Mouse (Mus musculus) heart, adult 9 months (tissue): ENCODE data around the gene Dpf1.

Source experiments
- DNase-seq, 2 experiments: peaks; one replicate each; pipeline ENCODE4 v3.0.0; 2022; ENCODE audit warnings: low spot score in 2 of 2

The Dpf1 gene

DNA sequence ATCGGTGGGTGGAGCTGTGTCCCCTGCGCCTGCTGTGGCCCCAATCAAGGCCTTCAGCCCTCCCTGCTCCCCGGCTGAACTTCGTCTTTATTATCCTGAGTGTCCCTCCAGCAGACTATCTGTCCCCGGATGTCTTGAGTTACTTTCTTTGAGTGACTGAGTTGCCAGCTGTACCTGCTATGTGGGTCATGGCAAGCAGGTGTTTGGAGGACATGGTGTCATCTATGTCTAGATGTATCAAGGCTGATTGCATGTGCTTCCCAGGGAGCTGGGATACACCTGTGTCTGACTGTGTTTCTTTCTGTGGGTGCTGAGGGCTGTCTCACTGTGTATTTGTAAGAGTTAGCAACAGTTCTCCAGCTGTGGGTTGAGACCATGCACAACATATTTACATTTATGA, 6.0 kb downstream of the Dpf1 start:
- no peak for DNase-seq

- DNase-seq, result no peak
Measured at GRCm38 (mm10) chr7:29313051-29313450, 9.3 kb downstream of the Dpf1 start.

- no peak for DNase-seq
Measured at GRCm38 (mm10) chr7:29313572-29314261, 10.0 kb downstream of the Dpf1 start.

GRCm38 (mm10) chr7:29314844-29315628, 11.3 kb downstream of the Dpf1 start:
- no peak for DNase-seq

GRCm38 (mm10) chr7:29316137-29316734, 12.5 kb downstream of the Dpf1 start:
- DNase-seq, result no peak

- no peak for DNase-seq
Measured at GRCm38 (mm10) chr7:29316976-29317375, 13.2 kb downstream of the Dpf1 start.

GRCm38 (mm10) chr7:29317558-29317957, 13.8 kb downstream of the Dpf1 start:
- DNase-seq, result no peak

GRCm38 (mm10) chr7:29318115-29318911, 14.6 kb downstream of the Dpf1 start:
- peak in 1 of 2 experiments; percentile 45 for DNase-seq

DNA sequence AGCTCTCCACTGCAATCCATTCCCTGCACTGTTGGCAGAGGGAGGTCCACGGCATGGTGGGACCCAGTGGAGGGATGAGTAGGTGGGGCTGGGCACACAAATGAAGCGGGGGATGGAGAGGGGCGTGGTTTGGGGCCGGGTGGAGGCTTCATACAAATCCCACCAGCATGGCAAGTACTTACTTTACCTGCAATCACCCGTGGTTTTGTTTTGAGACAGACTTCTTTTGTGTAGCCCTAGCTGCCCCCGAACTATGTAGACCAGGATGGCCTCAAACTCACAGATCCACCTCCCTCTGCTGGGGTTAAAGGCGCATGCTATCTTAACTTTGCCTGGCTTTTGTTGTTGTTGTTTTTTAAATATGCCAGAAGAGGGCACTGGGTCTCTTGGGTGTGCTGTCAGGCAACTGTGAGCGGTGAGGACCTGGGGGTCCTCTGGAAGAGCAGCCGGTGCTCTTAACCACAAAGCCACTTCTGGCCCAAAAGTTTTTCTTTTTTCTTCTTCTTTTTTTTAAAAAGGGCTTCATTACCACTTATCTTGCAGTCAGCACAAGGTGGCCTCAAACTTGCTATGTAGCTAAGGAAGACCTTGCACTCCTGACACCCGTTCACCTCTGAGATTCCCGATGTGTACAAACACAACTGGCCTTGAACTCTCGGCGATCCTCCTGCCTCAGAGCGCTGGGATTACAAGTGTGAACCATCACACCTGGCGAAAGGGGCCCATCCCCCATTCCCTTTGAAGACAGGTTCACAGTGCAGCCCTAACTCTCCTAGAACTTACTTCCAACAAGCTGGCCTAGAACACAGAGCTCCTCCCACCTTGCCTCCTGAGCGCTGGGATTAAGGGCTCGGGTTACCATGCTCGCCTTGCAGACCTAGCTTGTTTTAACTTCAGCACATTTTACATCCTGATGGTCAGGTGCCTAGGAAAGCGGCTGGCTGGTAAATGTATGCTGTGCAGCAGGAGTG, 15.9 kb downstream of the Dpf1 start:
- DNase-seq, result no peak

DNA sequence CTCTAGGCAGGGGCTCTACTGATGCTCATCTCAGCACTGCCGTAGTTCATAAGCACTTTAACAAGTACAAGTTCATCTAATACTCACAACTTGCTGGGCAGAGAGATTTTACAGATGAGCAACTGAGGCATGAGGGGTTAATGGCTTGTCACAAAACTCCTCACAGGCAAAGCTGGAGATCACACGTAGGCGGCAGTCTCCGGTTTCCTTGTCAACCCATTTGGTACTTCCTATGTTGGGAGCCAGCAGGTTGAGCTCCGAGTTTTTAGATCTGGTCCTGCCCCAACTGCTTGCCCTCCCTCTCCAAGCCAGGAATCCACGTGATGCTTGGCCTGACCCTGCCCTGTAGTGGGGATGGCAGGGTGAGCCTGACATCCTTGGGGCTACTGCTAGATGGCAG, 23.3 kb downstream of the Dpf1 start:
- no peak for DNase-seq

DNA sequence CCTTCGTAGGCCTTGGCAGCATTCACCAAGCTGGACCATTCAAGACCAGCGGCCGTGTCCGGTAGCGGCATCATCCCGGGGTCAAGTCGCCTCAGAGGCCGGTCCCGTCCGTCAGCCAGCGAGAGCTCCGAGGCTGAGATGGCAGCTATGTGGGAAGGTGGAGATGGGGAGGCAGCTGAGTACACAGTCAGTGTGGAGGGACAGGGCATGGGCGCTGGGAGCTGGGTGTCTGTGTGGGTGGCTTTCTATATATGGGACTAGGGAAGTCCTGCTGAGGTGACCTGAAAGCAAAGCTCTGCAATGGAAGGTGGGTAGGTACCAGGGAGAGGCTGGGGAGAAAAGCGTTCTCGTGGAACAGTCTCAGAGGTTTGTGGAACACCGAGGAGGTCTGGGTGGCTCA, 25.2 kb downstream of the Dpf1 start:
- DNase-seq, result no peak

- no peak for DNase-seq
Measured at GRCm38 (mm10) chr7:29334156-29334555, 30.4 kb downstream of the Dpf1 start.

- DNase-seq, result no peak
Measured at GRCm38 (mm10) chr7:29335276-29335675, 31.5 kb downstream of the Dpf1 start.

DNA sequence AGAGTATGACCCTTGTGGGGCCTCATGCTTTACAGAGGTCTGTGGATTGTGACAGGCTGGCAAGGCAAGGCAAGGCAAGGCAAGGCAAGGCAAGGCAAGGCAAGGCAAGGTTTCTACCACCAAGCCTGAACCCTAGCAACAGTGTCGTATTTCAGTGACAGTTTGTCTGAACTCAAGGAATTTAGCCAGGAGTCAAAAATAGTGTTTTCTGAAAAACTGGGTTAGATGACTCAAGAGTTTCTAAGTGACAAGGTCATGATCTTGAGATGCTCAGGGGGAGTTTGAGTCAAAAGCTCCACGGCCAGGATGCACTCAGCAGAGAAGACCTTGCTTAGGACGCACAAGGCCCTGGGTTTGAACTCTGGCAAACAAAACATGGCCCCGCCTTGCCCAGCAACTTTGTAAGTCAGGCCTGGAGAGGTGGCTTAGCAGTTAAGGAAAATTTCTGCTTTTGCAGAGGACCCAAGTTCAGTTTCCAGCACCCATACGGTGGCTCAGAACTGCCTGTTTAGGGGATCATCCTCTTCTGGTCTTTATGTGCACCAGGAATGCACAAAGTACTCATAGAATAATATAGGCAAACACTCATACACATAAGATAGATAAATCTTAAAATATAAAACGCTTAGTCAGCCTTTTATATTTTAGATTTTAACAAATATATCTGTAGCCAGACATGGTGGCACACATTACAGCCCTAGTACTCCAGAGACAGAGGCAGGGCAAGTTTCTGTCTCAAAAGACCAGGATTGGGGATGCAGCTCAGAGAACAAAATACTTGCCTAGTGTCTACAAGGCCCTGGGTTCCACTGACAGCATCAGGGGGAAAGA, 32.3 kb downstream of the Dpf1 start:
- DNase-seq, result no peak

- DNase-seq, result no peak
Measured at GRCm38 (mm10) chr7:29336795-29337319, 33.1 kb downstream of the Dpf1 start.

DNA sequence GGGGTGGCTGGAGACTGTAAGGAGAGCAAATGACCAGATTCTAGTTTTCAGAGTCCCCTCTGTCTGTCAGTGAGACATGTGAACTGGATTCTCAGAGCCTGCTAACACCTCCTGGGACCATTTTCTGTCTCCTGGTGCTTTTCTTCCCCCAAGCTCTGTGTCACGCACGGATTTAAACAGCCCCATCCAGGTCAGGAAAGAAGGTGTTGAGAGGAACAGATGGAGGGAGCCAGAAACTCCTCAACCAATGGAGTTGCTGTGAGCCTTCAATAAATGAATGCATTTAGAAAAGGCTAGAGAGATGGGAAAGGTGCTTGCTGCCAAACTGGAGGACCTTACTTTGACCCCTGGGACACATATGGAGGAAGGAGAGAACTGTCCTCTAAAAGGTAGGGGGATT, 34.0 kb downstream of the Dpf1 start:
- DNase-seq, result no peak

GRCm38 (mm10) chr7:29338351-29338919, 34.7 kb downstream of the Dpf1 start:
- no peak for DNase-seq

DNA sequence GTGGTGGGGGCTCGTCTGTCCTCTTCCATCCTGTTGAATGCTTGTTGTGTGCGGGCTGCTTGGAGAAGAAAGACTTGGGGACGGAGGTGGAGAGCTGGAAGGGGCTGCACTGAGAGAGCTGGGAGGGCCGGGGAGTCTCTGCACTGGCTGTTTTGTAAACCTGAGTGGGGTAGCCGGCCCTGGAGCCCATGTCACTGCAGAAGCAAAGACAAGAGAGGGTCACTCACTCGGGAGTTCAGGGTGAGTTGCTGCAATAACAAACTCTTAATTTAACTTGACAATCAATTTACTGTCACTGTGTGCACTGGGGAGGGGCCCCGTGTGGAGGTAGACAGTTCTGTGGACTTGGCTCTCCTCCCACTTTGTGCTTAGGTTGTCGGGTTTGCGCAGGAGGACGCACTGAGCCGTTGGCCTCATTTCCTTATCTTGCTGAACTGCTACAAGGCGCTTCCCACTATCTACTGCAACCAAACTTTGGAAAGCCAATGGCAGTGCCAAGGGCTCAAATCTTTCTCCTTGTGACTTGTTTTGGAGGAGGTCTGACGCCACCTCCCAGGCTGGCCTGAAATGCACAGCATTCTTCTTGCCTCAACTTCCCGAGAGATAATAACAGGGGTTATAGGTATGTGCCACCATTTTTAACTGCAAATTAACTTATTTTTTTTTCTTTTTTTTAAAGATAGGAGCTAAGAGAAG, 35.4 kb downstream of the Dpf1 start:
- DNase-seq, result no peak

GRCm38 (mm10) chr7:29340247-29340646, 36.5 kb downstream of the Dpf1 start:
- no peak for DNase-seq
